Comparison of ENCODE assay signal across 12 mouse cellular contexts in genomic region chr12:29239482-29239881, GRCm38 (mm10).
A peak's percentile ranks its signal among the peaks of the same experiment; 100 is the strongest.
DNase-seq lines count a peak whose midpoint lies in the region; ATAC-seq and TF ChIP-seq lines count a peak whose summit lies in the region.
"Had no signal": no experiment of that assay in that cellular context is flagged by ENCODE, and none has a peak within 500 bp of the region (broad histone marks: within the 10 kb centered on the region; RNA-seq: fewer than 3 reads in every experiment).

No protein-coding gene starts in this region.

- H3K27me3 ChIP-seq in hindbrain, embryonic 13.5 days: no peaks in the 10 kb centered on the region
- H3K27me3 ChIP-seq in hindbrain, embryonic 11.5 days (ENCODE audit: control insufficient read depth, insufficient read depth, low read length): no peaks in the 10 kb centered on the region
- no peaks in the 10 kb centered on the region for H3K27me3 ChIP-seq in forebrain, postnatal 0 days (ENCODE audit: insufficient read depth, low read length)
- no peaks in the 10 kb centered on the region for H3K27me3 ChIP-seq in intestine, embryonic 15.5 days (replicated peaks)
- no peaks in the 10 kb centered on the region for H3K27me3 ChIP-seq in midbrain, postnatal 0 days (ENCODE audit: insufficient read depth, low read length)
- H3K27me3 ChIP-seq: heart, embryonic 12.5 days had no signal

- peak overlapping the region; percentile 83 for H3K27ac ChIP-seq in hindbrain, embryonic 13.5 days
- no peak overlapping the region for H3K27ac ChIP-seq in hindbrain, embryonic 11.5 days (ENCODE audit: low read depth, low read length)
- H3K27ac ChIP-seq in forebrain, postnatal 0 days (ENCODE audit: low read depth, low read length): peak overlapping the region; percentile 77
- H3K27ac ChIP-seq in intestine, embryonic 15.5 days: no peak overlapping the region
- peak overlapping the region; percentile 74 for H3K27ac ChIP-seq in midbrain, postnatal 0 days (ENCODE audit: low read depth, low read length)
- H3K27ac ChIP-seq: kidney, postnatal 0 days had no signal

- no peaks in the 10 kb centered on the region for H3K36me3 ChIP-seq in hindbrain, embryonic 13.5 days
- H3K36me3 ChIP-seq in hindbrain, embryonic 11.5 days (ENCODE audit: control insufficient read depth, insufficient read depth, low read length): no peaks in the 10 kb centered on the region
- no peaks in the 10 kb centered on the region for H3K36me3 ChIP-seq in forebrain, postnatal 0 days (ENCODE audit: insufficient read depth)
- H3K36me3 ChIP-seq in intestine, embryonic 15.5 days: no peaks in the 10 kb centered on the region
- H3K36me3 ChIP-seq in midbrain, postnatal 0 days (ENCODE audit: insufficient read depth, low read length): no peaks in the 10 kb centered on the region
- H3K36me3 ChIP-seq: heart, embryonic 12.5 days had no signal

- WGBS in hindbrain, embryonic 13.5 days: 62% methylated on average over 3 of the region's 3 CpGs
- WGBS in hindbrain, embryonic 11.5 days: 81% methylated on average over 3 of the region's 3 CpGs
- 75% methylated on average over 3 of the region's 3 CpGs for WGBS in forebrain, postnatal 0 days
- 60% methylated on average over 3 of the region's 3 CpGs for WGBS in intestine, embryonic 15.5 days
- 62% methylated on average over 3 of the region's 3 CpGs for WGBS in midbrain, postnatal 0 days

- no peak overlapping the region for H3K4me3 ChIP-seq in hindbrain, embryonic 13.5 days
- no peak overlapping the region for H3K4me3 ChIP-seq in hindbrain, embryonic 11.5 days (ENCODE audit: low read depth, low read length)
- H3K4me3 ChIP-seq in forebrain, postnatal 0 days (ENCODE audit: low read depth, low read length): no peak overlapping the region
- no peak overlapping the region for H3K4me3 ChIP-seq in intestine, embryonic 15.5 days (replicated peaks)
- no peak overlapping the region for H3K4me3 ChIP-seq in midbrain, postnatal 0 days (ENCODE audit: low read depth, low read length)
- H3K4me3 ChIP-seq: heart, embryonic 12.5 days had no signal

- H3K9ac ChIP-seq in hindbrain, embryonic 13.5 days: 0 out of 2 replicates have a peak overlapping the region, but pooled peaks have one; percentile 35
- H3K9ac ChIP-seq in hindbrain, embryonic 11.5 days (ENCODE audit: low read depth, low read length): no peak overlapping the region
- no peak overlapping the region for H3K9ac ChIP-seq in forebrain, postnatal 0 days
- no peak overlapping the region for H3K9ac ChIP-seq in intestine, embryonic 15.5 days
- no peak overlapping the region for H3K9ac ChIP-seq in midbrain, postnatal 0 days (replicated peaks; ENCODE audit: low read length, poor library complexity, severe bottlenecking)
- H3K9ac ChIP-seq: heart, embryonic 12.5 days had no signal

- peaks cover 50% of the 10 kb centered on the region for H3K4me1 ChIP-seq in hindbrain, embryonic 13.5 days (replicated peaks)
- H3K4me1 ChIP-seq in hindbrain, embryonic 11.5 days (replicated peaks; ENCODE audit: control insufficient read depth, insufficient read depth, low read length): no peaks in the 10 kb centered on the region
- peaks cover 13% of the 10 kb centered on the region for H3K4me1 ChIP-seq in forebrain, postnatal 0 days (ENCODE audit: insufficient read depth)
- 0 out of 2 replicates have a peak, but pooled peaks cover 3% of the 10 kb centered on the region for H3K4me1 ChIP-seq in intestine, embryonic 15.5 days (replicated peaks)
- peaks cover 16% of the 10 kb centered on the region for H3K4me1 ChIP-seq in midbrain, postnatal 0 days (ENCODE audit: insufficient read depth, low read length)

- H3K9me3 ChIP-seq in hindbrain, embryonic 13.5 days: no peaks in the 10 kb centered on the region
- H3K9me3 ChIP-seq in hindbrain, embryonic 11.5 days (ENCODE audit: control insufficient read depth, low read length): no peaks in the 10 kb centered on the region
- no peaks in the 10 kb centered on the region for H3K9me3 ChIP-seq in forebrain, postnatal 0 days (ENCODE audit: low read length)
- no peaks in the 10 kb centered on the region for H3K9me3 ChIP-seq in intestine, embryonic 15.5 days
- H3K9me3 ChIP-seq in midbrain, postnatal 0 days (ENCODE audit: low read length): no peaks in the 10 kb centered on the region
- H3K9me3 ChIP-seq: heart, embryonic 12.5 days had no signal

- H3K4me2 ChIP-seq in hindbrain, embryonic 13.5 days: no peak overlapping the region
- no peak overlapping the region for H3K4me2 ChIP-seq in hindbrain, embryonic 11.5 days (replicated peaks; ENCODE audit: low read depth, low read length)
- no peak overlapping the region for H3K4me2 ChIP-seq in forebrain, postnatal 0 days (ENCODE audit: low read depth)
- no peak overlapping the region for H3K4me2 ChIP-seq in intestine, embryonic 15.5 days (replicated peaks)
- H3K4me2 ChIP-seq in midbrain, postnatal 0 days (ENCODE audit: low read depth, low read length, poor library complexity, severe bottlenecking): no peak overlapping the region
- H3K4me2 ChIP-seq: heart, embryonic 12.5 days had no signal

- DNase-seq in hindbrain, embryonic 11.5 days (ENCODE audit: low spot score): no peak
- no peak for DNase-seq in forebrain, postnatal 0 days
- DNase-seq in midbrain, postnatal 0 days (ENCODE audit: low spot score): no peak
- no peak for DNase-seq in cerebellum, adult 8-10 months
- DNase-seq in left cerebral cortex, adult 9 months (ENCODE audit: low spot score in 2 of 2): no peak
- DNase-seq in gastrocnemius, postnatal 10 days: no peak
- DNase-seq: cerebellum, adult 11 months; heart, postnatal 4 days had no signal

- ATAC-seq in hindbrain, embryonic 13.5 days (ENCODE audit: low FRiP score): no peak; the same call in 1 of the 2 replicates
- no peak for ATAC-seq in hindbrain, embryonic 11.5 days (ENCODE audit: low FRiP score)
- no peak for ATAC-seq in forebrain, postnatal 0 days
- peak; percentile 60 for ATAC-seq in intestine, embryonic 15.5 days
- peak; percentile 43; the same call in 1 of the 2 replicates for ATAC-seq in midbrain, postnatal 0 days (ENCODE audit: low FRiP score)

- no peak for TF ChIP-seq CTCF in forebrain, postnatal 0 days (IDR thresholded peaks at IDR 0.05; ENCODE audit: low read depth)
- TF ChIP-seq CTCF in midbrain, postnatal 0 days (IDR thresholded peaks at IDR 0.05): no peak

Comparison
In these comparisons a context has a peak if more than half of its experiments do, and no peak if none do; other contexts are left out.
1. H3K27ac ChIP-seq: peak in hindbrain, embryonic 13.5 days (single experiment), forebrain, postnatal 0 days (single experiment) and midbrain, postnatal 0 days (single experiment); none in hindbrain, embryonic 11.5 days (single experiment) and intestine, embryonic 15.5 days (single experiment).
2. ATAC-seq: peak in intestine, embryonic 15.5 days (single experiment) and midbrain, postnatal 0 days (single experiment); none in hindbrain, embryonic 13.5 days (single experiment), hindbrain, embryonic 11.5 days (single experiment) and forebrain, postnatal 0 days (single experiment).